Mouse (Mus musculus): ENCODE measurements around the gene Tgm7.

The Tgm7 gene

GRCm38 (mm10) chr2:121071871-121072270, 37.7 kb downstream of the Tgm7 start:
- DNase-seq (ENCODE audit: low spot score in 2 of 2), result no peak

DNA sequence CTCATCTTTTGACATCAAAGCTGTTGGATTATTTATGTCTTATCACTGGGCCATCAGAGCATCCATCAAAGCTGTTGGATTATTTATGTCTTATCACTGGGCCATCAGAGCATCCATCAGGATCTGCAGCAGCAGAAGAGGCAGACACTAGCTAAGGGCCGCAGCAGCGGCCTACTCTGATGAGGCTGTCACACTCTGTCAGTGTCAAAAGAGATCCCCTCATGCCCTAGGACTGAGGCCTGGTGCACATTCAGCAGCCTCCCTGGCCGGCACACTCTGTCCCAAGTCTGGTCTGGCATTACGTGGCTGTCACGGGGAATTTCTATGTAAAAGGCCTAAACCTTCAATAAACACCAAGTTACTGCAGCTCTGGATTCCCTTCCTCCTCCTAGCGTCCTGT, 40.1 kb downstream of the Tgm7 start:
- DNase-seq (ENCODE audit: low spot score in 2 of 2), result no peak

DNA sequence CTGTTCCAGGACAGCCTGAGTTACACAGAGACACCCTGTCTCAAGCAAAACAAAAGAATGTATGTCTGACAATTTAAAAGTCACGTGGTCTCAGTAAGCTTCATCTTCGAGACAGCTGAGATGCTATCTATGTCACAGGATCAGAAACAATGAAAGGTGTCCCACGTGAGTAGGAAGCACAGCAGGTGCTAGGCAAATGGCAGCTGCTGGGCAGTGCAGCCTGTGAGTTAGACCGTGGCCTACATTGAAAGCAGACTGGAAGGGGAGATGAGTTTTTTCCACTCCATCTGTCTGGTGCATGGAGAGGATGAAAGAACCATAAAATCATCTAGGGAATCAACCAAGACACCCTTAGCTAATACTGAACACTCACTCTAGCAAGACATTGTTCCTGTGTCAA, 42.5 kb downstream of the Tgm7 start:
- no peak for DNase-seq (ENCODE audit: low spot score in 2 of 2)

GRCm38 (mm10) chr2:121061315-121061714, 48.3 kb downstream of the Tgm7 start:
- no peak for DNase-seq (ENCODE audit: low spot score in 2 of 2)

DNA sequence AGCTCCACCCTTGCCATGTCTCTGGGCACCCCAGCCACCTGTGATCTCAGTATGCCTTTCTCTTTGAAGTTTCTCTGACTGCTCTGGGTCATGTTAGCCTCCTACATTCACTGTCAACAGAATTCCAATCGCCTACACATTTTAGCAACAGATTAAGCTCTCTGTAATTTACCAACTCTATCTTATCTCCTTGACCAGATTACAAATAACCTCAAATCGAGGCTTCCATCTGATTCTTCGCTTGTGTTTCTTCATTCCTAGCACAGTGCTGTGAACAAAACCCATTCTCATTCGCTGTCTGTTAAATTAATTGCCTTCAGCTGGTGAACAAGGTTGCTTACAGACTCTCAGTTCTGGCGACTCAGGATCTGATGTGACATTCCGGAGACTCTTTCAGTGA, 51.6 kb downstream of the Tgm7 start:
- no peak for DNase-seq (ENCODE audit: low spot score in 2 of 2)

GRCm38 (mm10) chr2:121055915-121056314, 53.7 kb downstream of the Tgm7 start:
- no peak for DNase-seq (ENCODE audit: low spot score in 2 of 2)

- DNase-seq (ENCODE audit: low spot score in 2 of 2), result no peak
Observed at GRCm38 (mm10) chr2:121054060-121054459, 55.5 kb downstream of the Tgm7 start.

DNA sequence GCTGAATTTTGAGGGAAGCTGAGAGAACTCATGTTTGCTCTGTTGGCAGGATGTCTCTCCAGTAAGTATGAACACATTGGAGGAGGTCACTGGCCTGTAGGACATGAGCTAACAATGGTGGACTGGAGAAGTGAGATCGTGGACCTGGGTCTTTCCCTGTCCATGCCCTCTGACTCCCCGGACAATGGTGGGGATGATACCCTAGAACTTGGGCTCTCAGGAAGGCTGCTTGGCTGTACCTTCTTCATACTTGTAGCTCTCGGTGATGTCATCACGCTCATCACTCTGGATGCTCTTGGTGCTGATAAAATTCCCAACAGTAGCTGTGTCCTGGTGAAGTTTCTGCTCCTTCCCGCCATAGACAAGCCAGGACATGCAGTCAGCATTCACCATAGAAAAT, 57.4 kb downstream of the Tgm7 start:
- no peak for DNase-seq (ENCODE audit: low spot score in 2 of 2)

- DNase-seq (ENCODE audit: low spot score in 2 of 2), result no peak
Observed at GRCm38 (mm10) chr2:121045653-121046052, 63.9 kb downstream of the Tgm7 start.
